Mouse (Mus musculus) adrenal gland (tissue): ENCODE results near the gene Spef1.

ENCODE experiments used
- intact Hi-C: fragments of 180-260 bp; cut with DNase I; formaldehyde crosslinking; loops from one replicate; pipeline ENCODE4 v1.15.1; 2025

Spef1 gene

GRCm38 (mm10) chr2:131125964-131126815, 60.9 kb downstream of the Spef1 start:
- intact Hi-C loops, result no loop called here

- intact Hi-C loops, result no loop called here
Measured at GRCm38 (mm10) chr2:131125157-131125963, 61.7 kb downstream of the Spef1 start.

GRCm38 (mm10) chr2:131124166-131124565, 62.9 kb downstream of the Spef1 start:
- intact Hi-C loops, result no loop called here
